Mouse (Mus musculus) adrenal gland, postnatal 10 days (tissue): Measurements from ENCODE around the gene Fbxo17. TPM values are rescaled to one million over a fixed set of nuclear protein-coding genes. Genes with fewer than 3 reads are reported as not detected.

Experiments
- DNase-seq: peaks from one replicate; pipeline ENCODE4 v3.0.0; 2021; ENCODE audit warnings: mixed read lengths
- total RNA-seq, 2 experiments: library from RNA; stranded (reverse); gene quantifications; 2 replicates each; pipeline ENCODE4 v1.2.3; 2021

Gene Fbxo17
- total RNA-seq, 2 experiments from 2014 or later: 3.7 to 6.0 TPM

DNA sequence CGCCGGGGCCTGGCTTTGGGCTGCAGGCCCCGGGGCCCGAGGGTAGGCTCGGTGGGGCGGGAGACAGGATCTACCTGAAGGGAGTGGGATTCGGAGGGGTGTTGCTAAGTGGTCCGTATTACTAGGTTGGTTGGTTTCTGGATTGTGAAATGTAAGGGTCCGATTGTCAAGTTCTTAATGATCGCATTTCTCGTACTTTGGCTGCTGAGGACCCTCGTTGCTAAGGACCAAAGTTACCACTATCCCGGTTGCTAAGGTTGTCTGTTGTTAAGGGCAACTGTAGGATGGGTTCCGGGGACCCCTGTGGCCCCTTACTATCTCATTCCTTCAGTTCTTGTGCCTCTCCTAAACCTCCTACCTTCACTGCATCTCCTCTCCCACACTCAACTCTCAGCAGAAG is 50.3 kb downstream of the Fbxo17 start:
- DNase-seq: no peak

DNA sequence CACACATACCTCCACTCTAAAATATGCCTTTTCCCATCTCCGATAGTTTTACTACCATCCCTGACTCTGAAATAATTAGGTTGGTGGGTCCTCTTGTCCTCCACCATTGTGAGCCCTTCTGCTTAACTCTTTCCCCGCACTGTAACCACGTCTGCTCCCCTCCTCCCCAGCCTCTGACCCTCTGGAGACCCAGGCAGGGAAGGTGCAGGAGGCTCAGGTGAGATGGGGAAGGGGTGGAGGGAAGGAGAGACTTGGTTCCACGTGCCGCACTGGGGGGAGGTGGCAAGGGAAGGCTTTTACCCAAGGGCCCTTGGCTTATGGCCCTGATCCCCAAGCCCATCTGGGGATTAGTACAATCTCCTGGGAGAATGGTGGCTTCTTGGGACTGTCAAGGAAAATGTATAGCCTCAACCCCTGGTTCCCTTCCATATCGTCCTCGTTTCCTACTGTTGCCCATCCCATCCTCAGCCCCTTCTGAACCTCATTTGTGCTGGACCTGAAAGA is 50.9 kb downstream of the Fbxo17 start, which contains the start of gene Nfkbib:
Gene Nfkbib (minus strand): TSS at position 51 of the 504 bp plus-strand sequence.
- no peak for DNase-seq

DNA sequence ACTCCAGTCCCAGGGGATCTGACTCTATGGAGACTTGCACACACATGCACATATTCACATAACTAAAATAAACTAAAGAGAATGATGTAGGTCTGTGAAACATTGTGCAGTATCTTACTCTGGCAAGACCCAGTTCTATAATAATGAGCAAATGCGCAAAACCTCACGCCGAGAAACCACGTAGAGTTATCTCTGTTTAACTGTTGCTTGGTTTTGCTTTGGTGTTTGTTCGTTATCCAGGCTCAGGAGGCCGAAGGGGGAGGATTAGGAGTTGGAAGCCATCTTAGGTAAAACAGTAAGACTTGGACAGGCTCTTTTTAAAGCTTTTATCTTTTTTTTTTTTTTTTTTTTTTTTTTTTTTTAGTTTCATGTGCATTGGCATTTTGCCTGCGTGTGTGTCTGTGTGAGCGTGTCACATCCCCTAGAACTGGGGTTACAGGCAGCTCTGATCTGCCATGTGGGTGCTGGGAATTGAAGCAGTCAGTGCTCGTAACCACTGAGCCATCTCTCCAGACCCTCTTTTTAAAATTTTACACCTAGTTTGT is 52.9 kb downstream of the Fbxo17 start:
- no peak for DNase-seq

DNA sequence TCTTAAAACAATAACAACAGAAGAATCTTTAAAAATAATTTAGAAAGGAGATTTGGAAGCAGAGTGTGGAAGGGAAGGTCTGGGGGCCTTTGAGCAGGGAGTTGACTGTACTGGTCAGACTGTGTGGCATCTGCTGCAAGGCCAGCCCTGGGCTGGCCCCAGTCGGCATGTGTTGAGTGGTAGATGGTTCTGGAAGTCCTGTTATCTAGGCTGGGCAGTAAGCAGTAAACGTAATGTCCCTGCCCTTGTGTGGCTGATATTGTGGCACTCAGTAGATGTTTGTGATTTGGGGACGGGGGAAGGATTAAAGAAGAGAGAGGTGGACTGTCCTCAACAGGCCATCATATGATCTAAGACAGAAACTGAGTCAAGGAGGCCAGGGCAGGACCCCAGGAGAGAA is 53.7 kb downstream of the Fbxo17 start:
- no peak for DNase-seq

DNA sequence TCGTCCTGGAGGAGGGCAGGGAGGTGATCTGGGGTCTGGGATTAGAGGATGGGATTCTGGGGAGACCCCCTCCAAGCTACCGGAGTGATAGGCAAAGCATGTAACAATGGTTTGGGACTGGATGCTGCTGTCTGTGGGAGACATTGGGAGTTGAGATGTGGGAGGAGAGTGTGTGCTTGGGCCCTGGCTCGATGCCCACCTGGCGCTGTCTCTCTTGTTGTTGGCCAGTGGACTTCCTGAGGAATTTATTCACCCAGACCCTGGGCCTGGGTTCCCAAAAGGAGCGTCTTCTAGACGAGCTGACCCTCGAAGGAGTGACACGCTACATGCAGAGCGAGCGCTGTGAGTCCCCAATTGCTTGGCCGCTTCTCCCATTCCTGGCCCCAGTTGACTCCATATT is 55.3 kb downstream of the Fbxo17 start:
- DNase-seq: peak; percentile 44

DNA sequence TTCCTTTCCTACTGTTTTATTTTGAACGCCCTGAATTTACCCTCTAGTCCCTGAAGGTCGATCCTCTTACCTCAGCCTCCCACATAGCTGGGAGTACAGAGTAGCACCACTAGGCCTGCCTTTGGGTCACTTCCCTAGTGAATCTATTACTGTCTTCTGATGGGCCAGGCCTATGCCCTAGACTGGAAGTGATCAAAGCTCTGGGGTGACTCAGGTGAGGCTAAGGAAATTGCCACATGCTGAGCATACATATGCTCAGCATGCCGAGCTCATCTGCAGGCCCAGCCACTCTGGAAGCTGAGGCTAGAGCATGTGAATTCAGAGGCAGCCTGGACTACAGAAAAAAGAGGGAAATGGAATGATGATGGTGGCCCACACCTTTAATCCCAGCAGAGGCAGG is 56.6 kb downstream of the Fbxo17 start:
- no peak for DNase-seq

DNA sequence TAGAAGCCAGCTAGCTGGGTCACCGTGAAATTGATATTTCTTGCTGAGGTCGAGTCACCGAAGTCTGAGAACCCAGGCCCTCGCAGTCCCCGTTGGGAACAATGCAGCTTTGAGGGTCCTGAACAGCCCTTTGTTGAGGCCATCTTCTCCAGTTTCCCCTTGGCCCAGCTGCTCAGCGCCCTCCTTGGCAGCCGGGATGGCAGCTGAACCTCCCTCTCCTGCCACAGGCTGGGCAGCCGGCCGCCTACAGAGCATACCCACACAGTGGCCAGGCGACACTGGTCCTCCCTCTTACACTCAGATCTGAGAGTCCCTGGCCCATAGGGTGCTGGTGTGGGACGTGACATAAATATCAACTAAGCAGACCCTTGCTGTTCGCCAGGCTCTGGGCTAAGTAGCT is 57.6 kb downstream of the Fbxo17 start:
- no peak for DNase-seq

DNA sequence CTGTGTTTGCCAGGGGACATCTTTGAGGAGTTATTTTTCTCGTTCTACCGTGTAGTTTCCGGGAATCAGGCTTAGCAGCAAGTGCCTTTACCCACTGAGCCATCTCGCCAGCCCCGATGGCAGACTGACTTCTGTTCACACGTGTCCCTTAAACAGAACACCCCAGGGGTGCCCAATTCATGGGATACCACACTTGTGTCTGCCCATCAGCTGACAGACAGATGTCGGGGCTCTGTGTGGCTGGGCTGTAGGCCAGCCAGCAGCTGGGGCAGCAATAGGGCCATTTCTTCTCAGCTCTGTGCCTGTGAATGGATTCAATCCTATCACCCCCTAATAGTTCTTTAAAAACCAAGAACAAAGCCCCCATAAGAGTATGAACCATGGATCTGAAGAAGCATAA is 58.5 kb downstream of the Fbxo17 start:
- no peak for DNase-seq

DNA sequence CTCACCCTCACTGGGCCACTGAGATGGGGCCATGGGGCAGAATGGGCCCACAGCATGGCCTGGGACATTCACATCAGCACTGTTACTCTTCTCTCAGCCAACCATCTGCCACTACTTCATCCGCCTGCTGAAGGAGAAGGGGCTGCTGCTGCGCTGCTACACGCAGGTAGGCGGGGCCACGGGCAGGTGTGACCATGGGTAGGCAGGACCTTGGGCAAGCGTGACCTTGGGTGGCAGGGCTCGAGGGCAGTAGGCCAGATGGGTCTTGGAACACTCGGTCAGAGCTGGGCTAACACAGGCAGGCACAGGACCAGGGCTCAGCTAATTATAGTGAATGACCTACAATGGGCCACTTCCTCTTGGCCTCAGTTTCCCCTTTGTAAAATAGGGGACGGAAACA is 62.2 kb downstream of the Fbxo17 start:
- DNase-seq: no peak

DNA sequence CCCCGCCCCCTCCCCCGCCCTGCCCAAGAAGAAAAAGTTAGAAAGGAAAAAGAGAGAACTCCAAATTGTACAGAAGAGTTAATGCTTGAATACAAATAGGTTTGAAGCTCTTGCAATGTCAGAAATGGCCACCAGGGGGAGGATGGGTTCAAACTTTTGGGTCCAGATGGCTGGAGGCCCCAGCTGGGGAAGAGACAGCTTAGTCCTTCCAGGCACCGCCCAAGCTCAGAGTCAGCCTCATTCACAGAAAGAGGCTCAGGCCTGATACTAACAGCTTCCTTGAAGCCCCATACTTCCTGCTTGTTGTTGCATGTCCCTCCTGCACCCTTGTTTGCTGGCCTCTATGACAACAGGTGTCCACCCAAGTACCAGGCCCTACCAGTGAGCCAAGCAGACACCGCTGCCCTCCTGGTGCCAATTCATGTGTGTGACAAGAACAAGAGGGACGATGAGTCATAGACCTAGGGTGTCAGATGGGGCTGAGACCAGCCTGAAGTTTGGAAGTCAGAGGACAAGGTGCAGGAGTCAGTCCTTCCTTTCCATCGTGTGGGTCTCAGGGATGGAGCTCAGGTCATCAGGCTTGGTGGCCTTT is 63.6 kb downstream of the Fbxo17 start:
- peak; percentile 94 for DNase-seq

DNA sequence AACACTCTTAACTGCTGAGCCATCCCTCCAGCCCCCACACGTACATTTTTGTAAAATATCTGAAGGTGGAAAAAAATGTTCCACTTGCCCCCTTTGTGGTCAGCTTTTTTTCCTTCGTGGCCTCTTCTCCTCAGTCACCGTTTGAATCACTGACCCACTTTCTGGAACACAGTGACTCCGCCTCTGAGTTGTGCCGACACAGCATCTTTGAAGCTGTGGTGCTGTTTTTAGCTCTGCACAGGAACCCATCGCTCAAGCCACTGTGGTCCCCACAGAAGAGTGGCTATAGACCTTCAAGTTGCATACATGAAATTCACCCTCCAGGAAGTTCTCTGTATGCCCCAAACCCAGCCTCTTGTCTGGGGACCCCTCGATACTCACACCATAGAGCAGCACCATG is 64.3 kb downstream of the Fbxo17 start:
- DNase-seq: no peak

DNA sequence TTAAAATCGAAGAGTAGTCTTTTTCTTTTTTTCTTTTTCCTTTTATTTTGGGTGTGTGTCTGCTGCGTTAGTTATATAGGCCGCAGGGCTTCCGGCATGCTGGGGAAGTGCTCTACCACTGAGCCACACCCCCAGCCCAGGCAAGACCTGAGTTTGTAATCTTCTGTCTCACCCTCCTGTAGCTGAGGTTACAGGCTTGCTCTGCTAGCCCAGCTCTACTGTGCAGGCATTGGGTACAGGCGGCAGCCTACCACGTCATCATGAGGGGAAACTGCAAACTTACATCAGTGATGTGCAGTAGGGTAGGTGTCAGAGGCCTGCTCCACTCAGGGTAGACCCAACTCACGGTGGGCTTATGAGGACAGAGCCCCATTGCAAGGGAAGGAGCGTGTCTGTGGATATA is 64.7 kb downstream of the Fbxo17 start:
- DNase-seq: no peak

DNA sequence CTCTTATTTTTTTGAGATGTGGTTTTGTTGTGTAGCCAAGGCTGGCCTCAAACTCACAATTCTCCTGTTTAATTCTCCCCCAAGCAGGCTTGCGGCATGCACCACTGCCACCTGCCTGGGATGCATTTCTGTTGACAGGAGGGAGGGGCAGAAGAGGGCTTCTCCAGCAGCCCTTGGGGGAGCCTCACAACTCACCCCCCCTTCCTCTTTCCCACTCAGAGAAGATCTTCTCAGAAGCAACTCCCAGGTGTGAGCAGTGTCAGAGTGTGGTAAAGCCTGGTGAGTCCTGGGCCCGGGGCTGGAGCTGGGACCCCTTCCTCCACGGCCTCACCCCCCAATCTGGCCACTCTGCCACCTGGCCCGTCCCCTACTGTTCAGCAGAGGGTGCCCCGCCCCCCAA is 68.6 kb downstream of the Fbxo17 start:
- DNase-seq: no peak

Other genes starting within 250 kb of the Fbxo17 start
- gene Ifnl2, start 206.3 kb upstream of the Fbxo17 start, total RNA-seq: not detected
- not detected for gene Ifnl3, start 194.0 kb upstream of the Fbxo17 start, total RNA-seq
- not detected for gene Sycn, start 175.9 kb upstream of the Fbxo17 start, total RNA-seq
- gene Nccrp1, start 169.6 kb upstream of the Fbxo17 start, total RNA-seq: not detected
- 10 to 100 TPM; 45.5 to 49.6 TPM for gene Samd4b, start 118.7 kb upstream of the Fbxo17 start, total RNA-seq
- gene Pak4, start 118.6 kb upstream of the Fbxo17 start, total RNA-seq: 10 to 100 TPM; 19.4 to 20.4 TPM
- not detected for gene Acp7, start 85.5 kb upstream of the Fbxo17 start, total RNA-seq
- gene Fbxo27, start 24.0 kb upstream of the Fbxo17 start, total RNA-seq: 1 to 10 TPM; 1.0 to 2.0 TPM
- 10 to 100 TPM; 63.8 to 72.4 TPM for gene Mrps12, start 25.0 kb downstream of the Fbxo17 start, total RNA-seq
- 10 to 100 TPM; 17.5 to 23.7 TPM for gene Sars2, start 25.2 kb downstream of the Fbxo17 start, total RNA-seq
- gene Ccer2, start 39.4 kb downstream of the Fbxo17 start, total RNA-seq: not detected
- 10 to 100 TPM; 68.8 to 74.9 TPM for gene Sirt2, start 49.9 kb downstream of the Fbxo17 start, total RNA-seq
- 10 to 100 TPM; 25.1 to 25.3 TPM for gene Nfkbib, start 50.7 kb downstream of the Fbxo17 start, total RNA-seq
- 1 to 10 TPM; 3.7 to 4.9 TPM for gene Rinl, start 72.2 kb downstream of the Fbxo17 start, total RNA-seq
- gene Hnrnpl, start 91.7 kb downstream of the Fbxo17 start, total RNA-seq: 100 to 1,000 TPM; 459 to 528 TPM
- gene Ech1, start 108.4 kb downstream of the Fbxo17 start, total RNA-seq: 1,000 to 10,000 TPM; 1,178 to 1,235 TPM
- gene Lgals4, start 117.0 kb downstream of the Fbxo17 start, total RNA-seq: 10 to 100 TPM; 25.9 to 55.7 TPM
- 1 to 10 TPM; 1.2 to 2.1 TPM for gene Lgals7, start 147.0 kb downstream of the Fbxo17 start, total RNA-seq
- gene Capn12, start 164.6 kb downstream of the Fbxo17 start, total RNA-seq: under 1 TPM; 0.15 to 0.67 TPM
- gene Actn4, start 245.5 kb downstream of the Fbxo17 start, total RNA-seq: 100 to 1,000 TPM; 236 to 261 TPM